Mouse (Mus musculus): ENCODE data around the gene Clspn.
"Not testable (repeated sequence)": the region's sequence is repeated elsewhere in the genome, so short reads cannot be mapped to it uniquely, and the experiment has no call there.

Clspn gene

DNA sequence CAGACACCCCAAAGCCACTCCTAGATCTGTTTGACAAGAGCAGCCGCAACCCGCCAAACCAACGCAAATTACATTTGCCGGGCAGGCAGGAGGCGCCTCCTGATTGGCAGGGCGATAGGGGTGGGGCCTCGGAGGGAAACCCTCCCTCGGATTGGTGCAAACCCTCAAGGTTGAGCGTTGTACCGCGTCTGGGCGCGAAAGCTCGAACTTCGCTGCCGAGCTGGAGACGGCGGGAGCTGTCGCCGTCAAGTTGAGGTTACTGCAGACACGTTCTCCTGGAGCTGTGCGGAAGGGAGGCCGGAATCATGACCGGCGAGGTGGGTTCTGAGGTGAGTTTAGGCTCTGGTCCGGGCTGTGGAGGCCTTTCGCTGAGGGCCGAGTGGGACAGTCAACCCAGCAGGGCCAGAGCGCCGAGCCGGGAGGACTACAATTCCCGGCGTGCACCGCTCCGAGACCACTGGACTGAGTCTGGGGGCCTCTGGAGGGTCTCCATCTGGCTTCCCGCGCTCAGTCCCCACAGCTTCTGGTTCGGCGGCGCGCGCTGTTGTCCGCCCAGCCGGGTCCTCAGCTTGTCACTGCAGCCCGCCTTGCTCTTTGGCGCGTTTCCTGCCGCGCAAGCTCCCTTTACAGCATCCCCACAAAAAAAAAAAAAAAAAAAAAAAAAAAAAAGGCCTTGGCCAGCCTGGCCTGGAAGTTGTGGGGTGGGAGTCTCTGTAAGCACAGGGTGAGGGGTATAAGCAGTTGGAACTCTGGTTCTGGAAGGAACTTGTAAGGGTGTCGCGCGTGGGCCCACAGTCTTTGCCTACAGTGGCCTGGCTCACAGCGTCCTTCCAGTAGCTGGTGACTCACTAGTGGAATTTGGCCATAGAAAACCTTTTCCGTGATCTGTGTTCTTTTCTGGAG is at the start of gene Clspn:
TSS of gene Clspn (plus strand) at position 127 of the 903 bp plus-strand sequence.
- peak; percentile 58 for DNase-seq

DNA sequence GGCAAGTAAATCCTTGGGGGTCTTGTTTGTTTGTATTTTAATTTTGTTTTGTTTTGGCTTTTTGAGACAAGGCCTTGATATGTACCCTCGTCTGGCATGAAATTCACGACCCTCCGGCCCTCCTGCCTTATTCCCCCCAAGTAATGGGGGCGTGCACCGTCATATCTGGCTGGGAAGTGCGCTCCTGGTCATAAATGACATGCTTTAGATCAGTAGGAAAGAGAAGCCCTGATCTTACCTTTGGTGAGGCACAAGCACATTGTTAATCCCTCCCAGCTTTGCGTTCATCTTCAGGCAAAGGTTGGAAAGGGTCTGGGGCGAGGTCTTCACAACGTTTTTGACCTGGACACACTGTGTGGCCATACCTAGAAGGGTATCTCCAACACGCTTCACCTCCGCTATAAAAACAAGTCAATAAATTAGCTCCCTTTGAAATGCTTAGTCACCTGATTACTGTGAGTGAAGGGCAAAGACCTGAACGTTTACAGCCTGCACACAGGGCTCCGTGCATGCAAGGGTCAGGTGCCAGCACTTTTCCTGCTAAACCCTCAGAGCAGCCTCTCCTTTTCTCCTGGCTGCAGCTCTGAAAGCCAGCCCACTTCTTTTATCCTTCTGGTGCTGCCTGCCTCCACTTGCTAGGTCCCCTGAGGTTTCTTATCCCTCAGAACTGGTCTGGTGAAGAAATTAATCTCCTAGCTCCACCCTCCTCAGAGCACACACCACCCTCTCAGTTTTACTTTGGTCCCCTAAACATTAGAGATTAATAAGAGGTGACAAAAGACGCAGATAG is 48.4 kb upstream of the Clspn start:
- no peak for DNase-seq

DNA sequence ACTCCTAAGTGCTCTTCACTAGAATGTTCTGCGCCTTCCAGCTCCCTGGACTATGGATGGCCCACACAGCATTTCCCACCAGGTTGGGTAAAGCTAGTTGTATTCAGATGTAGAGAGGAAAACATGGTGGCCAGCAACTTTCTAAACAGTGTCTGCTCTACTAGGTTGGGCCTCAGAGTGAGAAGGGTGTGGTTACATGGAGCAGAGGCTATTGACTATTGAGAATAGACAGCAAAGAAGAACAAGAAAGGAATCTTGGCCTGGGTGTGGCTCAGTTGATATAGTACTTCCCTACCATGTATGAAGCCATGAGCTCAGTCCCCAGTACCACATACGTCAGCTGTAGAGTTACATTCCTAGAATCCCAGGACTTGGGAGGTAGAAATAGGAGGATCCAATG is 47.7 kb upstream of the Clspn start:
- no peak for DNase-seq

DNA sequence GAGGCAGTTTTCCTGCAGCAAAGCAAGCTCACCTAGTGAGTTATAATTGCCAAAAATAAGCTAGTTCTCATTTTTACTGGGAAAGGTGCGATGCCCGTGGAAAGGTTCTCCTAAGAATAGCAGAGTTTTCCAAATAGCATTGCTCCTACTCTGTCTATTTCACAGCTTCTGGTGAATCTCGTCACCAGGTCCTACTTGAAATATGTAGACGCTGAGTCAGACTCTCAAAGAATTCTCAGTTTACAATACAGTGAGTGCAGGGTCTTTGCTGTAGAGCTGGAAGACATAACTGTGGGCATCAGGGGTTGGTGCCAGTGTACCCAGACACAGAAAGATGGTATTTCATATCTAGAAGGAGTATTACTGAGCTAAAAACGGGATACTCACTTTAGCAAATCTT is 45.7 kb upstream of the Clspn start:
- no peak for DNase-seq

DNA sequence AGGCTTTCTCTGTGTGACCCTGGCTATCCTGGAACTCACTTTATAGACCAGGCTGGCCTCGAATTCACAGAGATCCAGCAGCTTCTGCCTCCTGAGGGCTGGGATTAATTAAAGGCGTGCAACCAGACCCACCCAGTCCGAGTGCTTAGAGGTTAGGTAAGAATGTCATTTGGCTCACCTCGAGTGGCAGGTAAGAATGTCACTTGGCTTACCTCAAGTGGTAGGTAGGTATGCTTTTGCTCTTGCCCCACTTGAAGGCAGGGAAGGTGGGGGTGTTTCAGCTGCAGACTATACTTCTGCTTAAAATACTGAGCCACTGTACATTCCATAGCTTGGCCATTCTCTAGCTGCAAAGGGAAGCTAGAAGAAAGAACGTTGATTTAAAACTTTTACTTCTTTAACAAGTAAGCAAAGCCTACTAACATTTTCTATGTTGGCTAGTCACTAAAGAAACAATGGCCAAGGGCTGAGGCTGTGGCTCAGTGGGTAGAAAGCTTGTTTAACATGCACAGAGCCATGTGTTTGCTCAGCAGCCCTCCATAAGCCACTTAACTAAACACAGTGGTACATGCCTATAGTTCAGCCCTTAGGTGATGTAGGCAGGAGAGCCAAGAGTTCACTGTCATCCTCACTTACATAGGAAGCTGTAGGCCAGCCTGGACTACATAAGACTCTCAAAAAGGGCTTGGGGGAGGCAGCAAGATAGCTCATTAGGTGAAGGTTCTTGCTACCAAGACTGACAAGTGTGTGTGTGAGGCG is 44.2 kb upstream of the Clspn start:
- DNase-seq, result no peak

DNA sequence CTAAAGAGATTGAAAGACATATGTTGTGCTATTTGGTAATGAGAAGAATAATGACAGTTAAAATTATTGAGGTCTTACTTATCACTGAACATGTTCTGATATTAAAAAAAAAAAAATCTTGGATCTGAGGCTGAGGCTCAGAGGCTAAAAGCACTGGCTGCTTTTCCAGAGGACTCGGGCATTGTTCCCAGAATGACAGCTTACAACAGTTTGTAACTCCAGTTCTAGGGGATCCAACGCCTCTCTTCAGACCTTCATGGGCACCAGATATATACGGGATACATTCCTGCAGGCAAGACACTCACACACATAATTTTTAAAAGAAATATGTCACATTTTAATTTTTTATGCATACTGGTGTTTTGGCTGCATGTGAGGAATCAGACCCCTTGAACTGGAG is 30.6 kb upstream of the Clspn start:
- DNase-seq, result no peak

DNA sequence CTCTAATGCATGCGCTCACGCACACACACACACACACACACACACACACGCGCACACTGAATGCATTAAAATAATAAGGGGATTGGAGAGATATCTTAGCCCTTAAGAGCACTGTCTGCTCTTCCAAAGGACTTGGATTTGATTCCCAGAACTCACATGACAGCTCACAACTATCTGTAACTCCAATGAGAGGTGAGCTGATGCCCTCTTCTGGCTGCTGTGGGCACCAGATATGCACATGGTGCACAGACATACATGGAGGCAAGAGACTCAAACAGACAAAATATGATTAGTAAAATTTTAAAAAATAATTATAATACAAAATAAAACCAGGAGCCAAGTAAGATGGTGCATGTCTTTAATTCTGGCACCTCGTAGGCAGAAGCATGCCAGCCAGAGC is 29.9 kb upstream of the Clspn start:
- no peak for DNase-seq

DNA sequence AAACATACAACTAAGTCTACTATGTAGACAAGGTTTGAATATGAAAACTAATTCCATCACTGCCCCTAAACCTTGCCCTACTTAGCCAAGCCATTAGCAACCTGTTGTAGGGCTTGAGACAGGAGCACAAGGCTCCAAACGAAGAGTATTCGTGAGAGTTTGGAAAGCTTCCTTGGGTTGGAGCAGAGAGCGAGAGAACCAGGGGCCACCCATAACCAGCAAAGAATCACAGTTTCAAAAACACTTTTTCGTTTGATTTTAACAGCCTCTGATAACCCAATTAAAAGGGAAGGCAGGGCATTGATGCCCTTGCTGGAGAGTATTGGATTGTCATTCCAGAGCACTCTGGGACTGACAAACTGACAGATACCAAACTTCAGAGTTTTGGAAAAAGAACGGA is 24.4 kb upstream of the Clspn start:
- no peak for DNase-seq

DNA sequence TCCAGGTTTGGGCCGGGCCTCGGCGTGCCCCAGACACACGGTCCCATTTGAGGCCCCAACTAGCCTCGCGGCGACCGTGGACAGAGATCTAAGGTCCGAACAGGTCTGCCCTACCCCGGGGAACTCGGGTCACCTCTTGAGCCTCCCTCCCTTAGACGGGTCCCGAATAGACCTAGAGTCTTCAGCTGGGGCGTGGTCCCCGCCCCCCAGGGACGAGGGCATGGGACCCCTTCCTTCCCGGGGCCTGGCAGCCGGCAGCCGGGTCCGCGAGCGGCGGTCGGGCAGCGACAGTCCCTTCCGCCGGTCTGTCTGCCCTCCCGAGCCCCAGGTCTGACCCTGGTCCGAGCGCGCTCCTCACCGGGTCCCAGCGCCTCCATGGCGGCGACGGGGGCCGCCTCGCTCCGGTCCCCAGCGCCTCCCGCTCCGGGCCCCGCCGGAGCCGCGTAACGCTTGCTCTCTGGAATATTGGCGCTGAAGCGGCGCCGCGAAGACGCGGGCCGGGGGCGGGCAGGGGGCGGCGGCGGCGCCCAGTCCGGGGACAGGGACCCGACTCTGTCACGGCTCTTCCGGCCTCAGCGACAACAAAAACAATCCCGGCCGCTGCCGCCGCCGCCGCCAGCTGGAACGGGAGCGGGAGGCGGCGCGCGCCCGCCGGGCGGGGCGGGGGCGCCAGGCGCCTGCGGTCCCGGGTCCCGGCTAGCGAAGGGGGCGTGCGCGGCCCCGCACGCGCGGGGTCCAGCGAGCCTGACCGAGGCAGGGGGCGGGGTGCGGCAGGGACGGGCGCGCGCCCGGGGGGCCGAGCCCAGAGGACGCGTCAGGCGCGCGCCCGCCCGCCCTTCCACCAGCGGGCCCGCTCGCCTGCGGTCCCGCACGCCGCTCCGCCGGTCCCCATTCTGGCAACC is 23.7 kb upstream of the Clspn start, which contains the start of gene Ago4:
TSS of gene Ago4 (minus strand) at position 646 of the 902 bp plus-strand sequence.
- DNase-seq, result peak; percentile 60

DNA sequence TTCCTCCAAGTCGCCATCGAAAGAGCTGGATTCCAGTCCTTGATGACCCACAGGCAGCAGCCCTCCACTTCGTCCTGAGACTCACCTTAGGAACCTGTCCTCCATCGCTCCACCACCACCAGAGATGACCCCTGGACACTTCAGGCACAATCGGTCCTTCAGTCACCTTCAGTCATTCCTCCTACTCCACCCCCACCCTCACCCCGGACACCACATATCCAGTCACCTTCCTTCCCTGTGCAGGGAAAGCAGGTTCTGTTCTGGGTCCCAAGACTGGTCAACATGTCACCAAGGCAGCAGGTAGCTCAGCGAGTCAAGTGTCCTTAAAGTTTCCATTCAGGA is 23.0 kb upstream of the Clspn start:
- no peak for DNase-seq

DNA sequence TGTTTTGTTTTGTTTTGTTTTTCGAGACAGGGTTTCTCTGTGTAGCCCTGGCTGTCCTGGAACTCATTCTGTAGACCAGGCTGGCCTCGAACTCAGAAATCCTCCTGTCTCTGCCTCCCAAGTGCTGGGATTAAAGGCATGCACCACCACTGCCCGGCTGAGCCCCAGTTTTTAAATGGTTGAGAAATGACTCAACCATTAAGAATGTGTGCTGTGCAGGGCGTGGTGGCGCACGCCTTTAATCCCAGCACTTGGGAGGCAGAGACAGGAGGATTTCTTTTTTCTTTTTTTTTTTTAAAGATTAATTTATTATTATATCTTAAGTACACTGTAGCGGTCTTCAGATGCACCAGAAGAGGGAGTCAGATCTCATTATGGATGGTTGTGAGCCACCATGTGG is 21.1 kb upstream of the Clspn start:
- not testable (repeated sequence) for DNase-seq

DNA sequence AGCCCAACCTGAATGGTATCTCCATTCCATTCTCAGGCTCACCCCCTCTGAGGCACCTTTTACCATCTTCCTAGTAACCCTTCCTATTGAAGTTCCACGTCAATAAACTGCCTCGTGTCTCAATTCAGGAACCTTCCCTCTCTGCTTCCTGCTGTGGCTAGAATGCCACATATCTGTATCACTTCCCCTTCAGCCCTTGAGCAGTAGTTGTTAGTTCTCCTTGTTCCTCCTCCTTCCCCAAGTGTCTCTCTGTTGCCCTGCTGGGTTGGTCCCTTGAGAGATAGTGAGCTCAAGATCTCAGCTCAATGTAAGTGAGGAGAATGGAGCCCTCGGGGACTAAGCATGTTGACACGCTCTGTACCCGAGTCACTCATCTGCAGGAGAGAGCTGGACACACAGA is 19.9 kb upstream of the Clspn start:
- no peak for DNase-seq

DNA sequence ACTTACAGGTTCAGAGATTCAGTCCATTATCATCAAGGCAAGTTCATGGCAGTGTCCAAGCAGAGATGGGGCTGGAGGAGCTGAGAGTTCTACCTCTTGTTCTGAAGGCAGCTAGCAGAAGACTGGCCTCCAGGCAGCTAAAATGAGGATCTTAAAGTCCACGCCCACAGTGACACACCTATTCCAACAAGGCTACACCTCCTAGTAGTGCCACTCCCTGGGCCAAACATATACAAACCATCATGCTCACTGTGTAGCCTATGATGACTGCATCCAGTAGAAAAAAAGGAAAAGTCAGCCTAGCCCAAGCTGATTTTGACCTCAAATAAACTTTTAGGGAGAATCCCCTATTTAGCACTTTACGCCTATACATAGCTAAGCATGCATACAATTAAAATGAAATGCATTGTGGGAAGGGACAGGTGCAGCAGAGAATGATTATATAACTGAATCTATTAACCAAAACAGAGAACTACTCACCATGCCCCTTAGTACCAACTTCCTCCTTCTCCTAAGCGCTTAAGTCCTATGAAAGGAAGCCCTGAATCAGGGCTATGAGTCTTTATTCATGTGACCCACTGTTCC is 16.2 kb upstream of the Clspn start:
- DNase-seq, result no peak

DNA sequence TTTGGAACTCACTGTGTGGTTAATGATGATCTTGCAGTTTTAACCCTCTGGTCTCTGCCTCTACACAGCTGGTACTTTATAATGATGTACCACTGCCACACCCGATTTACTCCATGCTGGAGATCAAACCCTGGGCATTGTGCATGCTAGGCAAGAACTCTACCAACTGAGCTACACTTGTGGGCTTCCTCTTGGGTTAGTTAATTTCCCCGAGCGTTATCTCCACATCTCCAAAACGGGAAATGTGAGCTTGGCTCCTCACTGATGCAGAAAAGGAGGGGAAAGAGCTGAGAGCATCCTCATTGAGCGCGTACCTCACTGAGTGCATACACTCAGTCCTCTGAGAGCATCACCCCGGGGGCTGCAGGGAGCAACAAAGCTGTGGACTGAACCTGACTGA is 13.9 kb upstream of the Clspn start:
- no peak for DNase-seq

DNA sequence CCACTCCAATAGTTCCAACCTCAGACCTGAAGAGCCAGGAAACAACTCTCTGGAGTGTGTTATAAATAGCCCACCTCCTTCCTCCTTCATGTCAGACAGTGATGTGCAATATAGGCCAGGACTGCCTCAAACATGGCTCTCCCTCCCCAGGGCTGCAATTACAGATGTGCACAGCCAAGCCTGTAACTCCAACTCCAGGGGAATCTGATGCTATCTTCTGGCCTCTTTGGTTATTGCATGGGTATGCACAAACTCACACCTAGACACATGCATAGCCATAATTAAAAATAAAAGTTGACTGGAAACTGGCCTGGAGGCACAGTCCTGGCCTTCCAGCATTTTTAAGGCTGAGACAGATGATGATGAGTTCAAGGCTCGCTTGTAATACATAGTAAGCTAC is 11.7 kb upstream of the Clspn start:
- no peak for DNase-seq

DNA sequence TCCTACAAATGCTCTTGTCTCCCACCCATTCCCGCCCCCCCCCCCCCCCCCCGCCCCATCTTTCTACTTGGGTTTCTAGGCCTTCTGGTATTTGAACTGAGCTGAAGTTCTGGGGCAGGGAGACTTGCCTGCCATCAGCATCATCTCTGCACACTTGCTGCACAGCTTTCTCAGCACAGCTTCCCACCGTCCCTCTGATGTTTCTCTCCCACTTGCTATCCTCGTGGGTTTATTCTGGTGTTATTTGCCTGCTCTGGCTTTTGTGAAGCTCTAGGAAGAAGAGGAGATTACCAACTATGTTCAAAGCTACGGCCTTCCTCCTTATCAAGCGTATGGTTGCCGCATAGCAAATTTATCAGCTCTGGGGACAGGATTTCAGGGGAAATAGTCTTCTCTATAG is 11.0 kb upstream of the Clspn start:
- DNase-seq, result no peak

DNA sequence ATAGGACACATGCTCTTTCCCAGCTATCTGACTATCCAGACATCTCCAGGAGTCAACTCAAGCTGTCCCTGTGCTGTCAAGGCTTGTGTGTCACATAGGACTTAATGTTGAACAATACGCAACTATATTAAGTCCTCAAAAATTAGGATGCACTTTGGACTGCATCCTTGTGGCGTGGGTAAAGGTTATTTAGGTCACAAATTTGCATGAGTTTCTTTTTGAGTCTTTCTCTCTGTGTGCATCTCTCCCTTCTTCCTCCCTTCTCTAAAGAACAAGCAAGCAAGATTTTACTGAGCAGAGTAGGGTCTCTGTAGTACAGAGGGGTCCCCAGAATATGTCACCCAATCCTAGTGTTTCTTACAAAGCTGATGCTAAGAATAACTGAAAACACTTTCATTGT is 10.6 kb upstream of the Clspn start:
- DNase-seq, result no peak

DNA sequence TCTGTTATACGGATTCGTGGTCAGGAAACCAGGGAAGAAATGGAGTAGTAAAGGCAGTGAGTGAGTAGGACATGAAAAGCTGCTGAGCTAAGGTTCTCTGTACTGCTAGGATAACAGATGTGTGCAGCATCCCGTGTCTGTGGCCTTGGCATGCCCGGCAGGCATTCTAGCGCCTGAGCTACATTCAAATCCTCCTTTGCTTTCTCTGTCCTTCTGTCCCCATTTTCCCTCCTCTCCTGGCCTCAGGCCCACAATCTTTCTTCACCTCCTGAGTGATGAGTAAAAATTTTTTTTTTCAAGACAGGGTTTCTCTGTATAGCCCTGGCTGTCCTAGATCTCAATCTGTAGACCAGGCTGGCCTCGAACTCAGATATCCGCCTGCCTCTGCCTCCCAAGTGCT is 4.6 kb upstream of the Clspn start:
- no peak for DNase-seq

DNA sequence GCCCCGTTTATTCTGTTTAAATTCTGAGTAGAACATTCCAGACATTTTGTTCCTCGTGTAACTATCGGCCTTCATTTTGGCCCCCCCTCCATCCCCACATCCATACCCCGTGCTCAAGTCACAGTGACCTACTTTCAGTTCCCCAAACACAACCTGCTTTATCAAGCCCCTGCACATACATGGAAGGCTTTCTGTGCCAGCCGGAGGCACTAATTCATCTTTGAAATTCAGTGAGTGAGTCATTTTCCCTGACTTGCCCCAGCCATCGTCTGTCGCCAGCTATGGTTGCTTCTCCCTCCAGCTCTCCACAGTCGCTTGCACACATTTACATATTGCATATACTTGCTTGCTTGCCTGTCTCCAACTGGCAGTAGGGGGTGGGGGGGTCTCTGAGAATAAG is 3.6 kb upstream of the Clspn start:
- DNase-seq, result no peak

DNA sequence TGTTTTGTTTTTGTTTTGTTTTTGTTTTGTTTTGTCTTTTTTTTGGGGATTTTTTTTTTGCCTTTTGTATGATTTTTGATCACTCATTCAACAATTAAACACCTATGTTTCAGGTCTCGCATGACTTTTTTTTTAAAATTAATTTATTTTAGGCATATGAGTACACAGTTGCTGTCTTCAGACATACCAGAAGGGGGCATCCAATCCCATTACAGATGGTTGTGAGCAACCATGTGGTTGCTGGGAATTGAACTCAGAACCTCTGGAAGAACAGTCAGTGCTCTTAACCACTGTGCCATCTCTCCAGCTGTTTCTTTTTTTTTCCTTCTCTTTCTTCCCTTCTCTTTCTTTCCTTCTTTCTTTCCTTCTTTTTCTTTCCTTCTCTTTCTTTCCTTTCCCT is 3.0 kb upstream of the Clspn start:
- no peak for DNase-seq

DNA sequence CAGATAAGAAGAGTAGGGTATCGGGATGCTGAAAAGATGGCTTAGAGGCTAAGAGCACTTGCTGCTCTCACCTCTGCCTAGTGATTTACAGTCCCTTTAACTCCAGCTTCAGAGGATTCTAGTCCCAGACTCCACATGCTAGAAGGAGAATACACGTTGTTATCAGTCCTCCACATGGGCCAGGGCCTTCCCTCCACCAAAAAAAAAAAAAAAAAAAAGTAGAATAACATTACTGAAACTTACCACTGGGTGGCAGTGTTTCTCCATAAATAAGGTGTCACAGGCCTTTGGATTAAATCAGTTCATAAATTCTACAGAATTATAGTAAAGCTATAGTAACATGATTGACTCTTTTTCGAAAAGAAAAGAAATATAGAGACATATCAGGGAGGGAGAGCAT is 2.3 kb upstream of the Clspn start:
- DNase-seq, result no peak

DNA sequence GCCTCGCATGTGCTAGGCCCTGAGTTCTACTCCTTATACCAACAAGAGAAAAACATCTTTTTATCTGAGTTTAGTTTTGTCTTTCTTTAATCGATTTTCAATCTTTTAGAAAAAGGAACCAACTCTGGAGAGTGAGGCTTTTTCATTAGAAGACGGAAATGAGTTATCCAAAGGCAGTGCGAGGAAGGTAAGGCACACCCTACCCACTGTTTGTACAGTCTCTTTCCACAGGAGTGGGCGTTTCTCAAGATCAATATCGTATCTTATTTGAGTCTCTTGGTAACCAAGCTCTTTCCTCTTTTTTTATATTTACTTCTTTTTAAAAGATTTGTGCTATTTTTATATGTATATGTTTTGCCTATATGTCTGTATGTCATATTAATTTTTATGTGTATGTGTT is 7.1 kb downstream of the Clspn start:
- DNase-seq, result no peak

All from cerebellum, adult 11 months (tissue).